Mouse (Mus musculus) hindbrain, embryonic 13.5 days (tissue): ENCODE data around the gene Mark1. TPM values are rescaled to one million over a fixed set of nuclear protein-coding genes. Genes with fewer than 3 reads are reported as not detected.
A peak's percentile ranks its signal among the peaks of the same experiment; 100 is the strongest.

Experiments used
- ATAC-seq: fragments of 200-750 bp; cut with Nextera tagmentation; 2 replicates; pipeline ENCODE4 v1.8.0; 2017; ENCODE audit warnings: moderate TSS enrichment; ENCODE audit not compliant: low FRiP score
- H3K27ac ChIP-seq: fragments of 300-500 bp; sonication (generic); 2 replicates; pipeline ENCODE4 v1.5.1; 2015; ENCODE audit warnings: inconsistent platforms, mild to moderate bottlenecking, moderate library complexity
- H3K27me3 ChIP-seq: fragments of 300-500 bp; sonication (generic); 2 replicates; pipeline ENCODE4 v1.6.1; 2015; ENCODE audit warnings: mild to moderate bottlenecking, inconsistent platforms
- H3K36me3 ChIP-seq: fragments of 300-500 bp; sonication (generic); 2 replicates; pipeline ENCODE4 v1.6.1; 2015; ENCODE audit warnings: mild to moderate bottlenecking, inconsistent platforms
- H3K4me1 ChIP-seq: fragments of 300-500 bp; sonication (generic); replicated peaks from 2 replicates; pipeline ENCODE4 v1.6.1; 2015; ENCODE audit warnings: inconsistent platforms
- H3K4me2 ChIP-seq: fragments of 300-500 bp; sonication (generic); 2 replicates; pipeline ENCODE4 v1.6.1; 2015; ENCODE audit warnings: inconsistent platforms, mild to moderate bottlenecking, moderate library complexity
- H3K4me3 ChIP-seq: fragments of 300-500 bp; sonication (generic); 2 replicates; pipeline ENCODE4 v1.5.1; 2015; ENCODE audit warnings: mild to moderate bottlenecking, inconsistent platforms
- H3K9ac ChIP-seq: fragments of 300-500 bp; sonication (generic); 2 replicates; pipeline ENCODE4 v1.6.1; 2015; ENCODE audit warnings: mild to moderate bottlenecking, inconsistent platforms
- H3K9me3 ChIP-seq: fragments of 300-500 bp; sonication (generic); 2 replicates; pipeline ENCODE4 v1.6.1; 2016; ENCODE audit warnings: inconsistent platforms
- WGBS: fragments of 180-500 bp; shearing (Covaris S2); methylation state at CpG from one replicate; pipeline ENCODE4 v1.1.7; 2015; 5-methylcytosine and 5-hydroxymethylcytosine counted together
- polyA plus RNA-seq: library from polyadenylated mRNA; unstranded; fragments of >200 nt; fragmentation: Nextera tagmentation; extraction: Ambion mirVana; gene quantifications from 2 replicates; pipeline ENCODE4 v1.2.1, GENCODE M21; 2015

Mark1 gene
- polyA plus RNA-seq, 1 experiment from 2014 or later = 12.7 TPM

GRCm38 (mm10) chr1:184958388-184958787 lies 41.0 kb downstream of the Mark1 start:
- peaks cover 24% of the 10 kb centered on the region for H3K36me3 ChIP-seq
- H3K9ac ChIP-seq = no peak overlapping the region
- no peak overlapping the region for H3K4me2 ChIP-seq
- ATAC-seq = no peak
- H3K27ac ChIP-seq = no peak overlapping the region; the same call in 1 of the 2 replicates
- no peak overlapping the region for H3K4me3 ChIP-seq
- WGBS = 90% methylated on average over 6 of the region's 6 CpGs
- H3K27me3 ChIP-seq = no peaks in the 10 kb centered on the region
- peaks cover 18% of the 10 kb centered on the region for H3K9me3 ChIP-seq
- H3K4me1 ChIP-seq = 0 out of 2 replicates have a peak, but pooled peaks cover 3% of the 10 kb centered on the region

GRCm38 (mm10) chr1:184951758-184952157 lies 47.6 kb downstream of the Mark1 start:
- WGBS = 55% methylated on average over 5 of the region's 5 CpGs
- Histone ChIP-seq H3K9ac (no peak overlapping the region), H3K36me3 (peaks cover 3% of the 10 kb centered on the region), H3K9me3 (peaks cover under 1% of the 10 kb centered on the region), H3K4me3 (no peak overlapping the region), H3K4me2 (no peak overlapping the region), H3K4me1 (no peaks in the 10 kb centered on the region), H3K27ac (no peak overlapping the region), H3K27me3 (no peaks in the 10 kb centered on the region)
- no peak for ATAC-seq

GRCm38 (mm10) chr1:184951057-184951456 lies 48.3 kb downstream of the Mark1 start:
- Histone ChIP-seq H3K4me2 (no peak overlapping the region), H3K4me1 (no peaks in the 10 kb centered on the region), H3K4me3 (no peak overlapping the region), H3K9ac (no peak overlapping the region), H3K36me3 (peaks cover 2% of the 10 kb centered on the region), H3K27ac (no peak overlapping the region), H3K9me3 (no peaks in the 10 kb centered on the region), H3K27me3 (no peaks in the 10 kb centered on the region)
- no peak for ATAC-seq
- WGBS = 93% methylated on average over 11 of the region's 11 CpGs

GRCm38 (mm10) chr1:184938106-184938505 lies 61.3 kb downstream of the Mark1 start:
- no peak for ATAC-seq
- H3K36me3 ChIP-seq = peaks cover 24% of the 10 kb centered on the region
- no peaks in the 10 kb centered on the region for H3K27me3 ChIP-seq
- no peak overlapping the region for H3K9ac ChIP-seq
- WGBS = 85% methylated on average over 4 of the region's 4 CpGs
- no peaks in the 10 kb centered on the region; the same call in 1 of the 2 replicates for H3K4me1 ChIP-seq
- H3K4me2 ChIP-seq = no peak overlapping the region
- no peak overlapping the region for H3K4me3 ChIP-seq
- no peaks in the 10 kb centered on the region for H3K9me3 ChIP-seq
- H3K27ac ChIP-seq = no peak overlapping the region

- ATAC-seq = no peak
- Histone ChIP-seq H3K4me1 (no peaks in the 10 kb centered on the region; the same call in 1 of the 2 replicates), H3K4me2 (no peak overlapping the region), H3K27me3 (no peaks in the 10 kb centered on the region), H3K27ac (no peak overlapping the region), H3K4me3 (no peak overlapping the region), H3K9ac (no peak overlapping the region), H3K36me3 (peaks cover 18% of the 10 kb centered on the region), H3K9me3 (no peaks in the 10 kb centered on the region)
- WGBS = 77% methylated on average over 5 of the region's 5 CpGs
Observed at GRCm38 (mm10) chr1:184935980-184936379, 63.4 kb downstream of the Mark1 start.

GRCm38 (mm10) chr1:184935490-184935889 lies 63.9 kb downstream of the Mark1 start:
- no peak for ATAC-seq
- no peak overlapping the region for H3K4me3 ChIP-seq
- no peaks in the 10 kb centered on the region for H3K9me3 ChIP-seq
- WGBS = 64% methylated on average over 6 of the region's 6 CpGs
- H3K9ac ChIP-seq = no peak overlapping the region
- H3K27me3 ChIP-seq = no peaks in the 10 kb centered on the region
- H3K27ac ChIP-seq = peak overlapping the region; percentile 23; the same call in 1 of the 2 replicates
- H3K4me2 ChIP-seq = no peak overlapping the region
- H3K4me1 ChIP-seq = no peaks in the 10 kb centered on the region; the same call in 1 of the 2 replicates
- H3K36me3 ChIP-seq = peaks cover 18% of the 10 kb centered on the region

GRCm38 (mm10) chr1:184931097-184931496 lies 68.3 kb downstream of the Mark1 start:
- Histone ChIP-seq H3K4me3 (no peak overlapping the region), H3K27ac (no peak overlapping the region), H3K27me3 (no peaks in the 10 kb centered on the region), H3K4me1 (no peaks in the 10 kb centered on the region; the same call in 1 of the 2 replicates), H3K9me3 (no peaks in the 10 kb centered on the region), H3K4me2 (no peak overlapping the region), H3K9ac (no peak overlapping the region), H3K36me3 (peaks cover 30% of the 10 kb centered on the region)
- ATAC-seq = no peak
- 87% methylated on average over 6 of the region's 6 CpGs for WGBS

GRCm38 (mm10) chr1:184928382-184928781 lies 71.0 kb downstream of the Mark1 start:
- ATAC-seq = no peak
- Histone ChIP-seq H3K9ac (no peak overlapping the region), H3K9me3 (no peaks in the 10 kb centered on the region), H3K36me3 (peaks cover 28% of the 10 kb centered on the region), H3K27me3 (no peaks in the 10 kb centered on the region), H3K27ac (no peak overlapping the region), H3K4me2 (no peak overlapping the region), H3K4me1 (no peaks in the 10 kb centered on the region), H3K4me3 (no peak overlapping the region)
- 100% methylated on average over 1 of the region's 1 CpGs for WGBS

GRCm38 (mm10) chr1:184927911-184928310 lies 71.5 kb downstream of the Mark1 start:
- Histone ChIP-seq H3K4me1 (no peaks in the 10 kb centered on the region), H3K9me3 (no peaks in the 10 kb centered on the region), H3K27ac (no peak overlapping the region), H3K4me3 (no peak overlapping the region), H3K4me2 (no peak overlapping the region), H3K9ac (no peak overlapping the region), H3K27me3 (no peaks in the 10 kb centered on the region), H3K36me3 (peaks cover 33% of the 10 kb centered on the region)
- 97% methylated on average over 1 of the region's 1 CpGs for WGBS
- no peak for ATAC-seq

- 82% methylated on average over 13 of the region's 13 CpGs for WGBS
- Histone ChIP-seq H3K9ac (no peak overlapping the region), H3K9me3 (no peaks in the 10 kb centered on the region), H3K27me3 (no peaks in the 10 kb centered on the region), H3K36me3 (peaks cover 64% of the 10 kb centered on the region), H3K4me2 (no peak overlapping the region), H3K27ac (no peak overlapping the region), H3K4me1 (no peaks in the 10 kb centered on the region), H3K4me3 (no peak overlapping the region)
- ATAC-seq = no peak
Observed at GRCm38 (mm10) chr1:184922824-184923223, 76.5 kb downstream of the Mark1 start.

- 90% methylated on average over 5 of the region's 5 CpGs for WGBS
- Histone ChIP-seq H3K27ac (no peak overlapping the region), H3K4me3 (no peak overlapping the region), H3K36me3 (peaks cover 69% of the 10 kb centered on the region), H3K27me3 (no peaks in the 10 kb centered on the region), H3K4me2 (no peak overlapping the region), H3K9me3 (no peaks in the 10 kb centered on the region), H3K4me1 (no peaks in the 10 kb centered on the region), H3K9ac (no peak overlapping the region)
- no peak for ATAC-seq
Observed at GRCm38 (mm10) chr1:184920057-184920456, 79.3 kb downstream of the Mark1 start.

GRCm38 (mm10) chr1:184918227-184918888 lies 81.0 kb downstream of the Mark1 start:
- WGBS = 74% methylated on average over 5 of the region's 5 CpGs
- ATAC-seq = no peak
- Histone ChIP-seq H3K27me3 (no peaks in the 10 kb centered on the region), H3K4me3 (no peak overlapping the region), H3K4me2 (no peak overlapping the region), H3K27ac (no peak overlapping the region), H3K9me3 (no peaks in the 10 kb centered on the region), H3K4me1 (no peaks in the 10 kb centered on the region), H3K36me3 (peaks cover 67% of the 10 kb centered on the region), H3K9ac (no peak overlapping the region)

GRCm38 (mm10) chr1:184912336-184912735 lies 87.0 kb downstream of the Mark1 start:
- Histone ChIP-seq H3K4me1 (peaks cover 5% of the 10 kb centered on the region; the same call in 1 of the 2 replicates), H3K27me3 (no peaks in the 10 kb centered on the region), H3K9me3 (no peaks in the 10 kb centered on the region), H3K36me3 (peaks cover 80% of the 10 kb centered on the region), H3K4me2 (no peak overlapping the region), H3K9ac (no peak overlapping the region), H3K4me3 (no peak overlapping the region), H3K27ac (no peak overlapping the region)
- no peak for ATAC-seq
- WGBS = 94% methylated on average over 18 of the region's 18 CpGs
